Mouse (Mus musculus) embryonic facial prominence, embryonic 14.5 days (tissue): ENCODE measurements around the gene Efna1. TPM values are rescaled to one million over a fixed set of nuclear protein-coding genes. Genes with fewer than 3 reads are reported as not detected.

Source experiments
- ATAC-seq: fragments of 200-750 bp; cut with Nextera tagmentation; 2 replicates; pipeline ENCODE4 v1.8.0; 2017; ENCODE audit warnings: low read depth, moderate number of reproducible peaks, moderate TSS enrichment
- DNase-seq: peaks from one replicate; pipeline ENCODE4 v3.0.0-alpha.2; 2015; ENCODE audit warnings: low spot score
- H3K27ac ChIP-seq: fragments of 300-500 bp; sonication (generic); replicated peaks from 2 replicates; pipeline ENCODE4 v1.5.1; 2014; ENCODE audit warnings: low read depth, mild to moderate bottlenecking, low read length, moderate library complexity
- H3K27me3 ChIP-seq: fragments of 300-500 bp; sonication (generic); replicated peaks from 2 replicates; pipeline ENCODE4 v1.6.1; 2014; ENCODE audit warnings: low read length; ENCODE audit not compliant: control insufficient read depth, insufficient read depth
- H3K36me3 ChIP-seq: fragments of 300-500 bp; sonication (generic); 2 replicates; pipeline ENCODE4 v1.6.1; 2014; ENCODE audit warnings: low read length, mixed read lengths; ENCODE audit not compliant: control insufficient read depth, insufficient read depth
- H3K4me1 ChIP-seq: fragments of 300-500 bp; sonication (generic); 2 replicates; pipeline ENCODE4 v1.6.1; 2014; ENCODE audit warnings: antibody characterized with exemption, low read length; ENCODE audit not compliant: control insufficient read depth, insufficient read depth
- H3K4me2 ChIP-seq: fragments of 300-500 bp; sonication (generic); 2 replicates; pipeline ENCODE4 v1.6.1; 2014; ENCODE audit warnings: low read depth, mild to moderate bottlenecking, low read length, moderate library complexity, mixed read lengths
- H3K4me3 ChIP-seq: fragments of 300-500 bp; sonication (generic); 2 replicates; pipeline ENCODE4 v1.5.1; 2014; ENCODE audit warnings: low read depth, mild to moderate bottlenecking, low read length
- H3K9ac ChIP-seq: fragments of 300-500 bp; sonication (generic); 2 replicates; pipeline ENCODE4 v1.6.1; 2014; ENCODE audit warnings: low read depth, mild to moderate bottlenecking, low read length, moderate library complexity, mixed read lengths
- H3K9me3 ChIP-seq: fragments of 300-500 bp; sonication (generic); 2 replicates; pipeline ENCODE4 v1.6.1; 2016; ENCODE audit warnings: low read length; ENCODE audit not compliant: control insufficient read depth
- WGBS: fragments of 180-500 bp; shearing (Covaris S2); extraction: QIAGEN DNeasy Blood & Tissue Kit; methylation state at CpG from one replicate; pipeline ENCODE4 v1.1.7; 2014; 5-methylcytosine and 5-hydroxymethylcytosine counted together
- polyA plus RNA-seq: library from polyadenylated mRNA; unstranded; fragments of >200 nt; fragmentation: Nextera tagmentation; extraction: Ambion mirVana; gene quantifications from 2 replicates; pipeline ENCODE4 v1.2.1, GENCODE M21; 2014

Efna1 gene
- polyA plus RNA-seq, 1 experiment from 2014 or later, result 33.8 TPM

DNA sequence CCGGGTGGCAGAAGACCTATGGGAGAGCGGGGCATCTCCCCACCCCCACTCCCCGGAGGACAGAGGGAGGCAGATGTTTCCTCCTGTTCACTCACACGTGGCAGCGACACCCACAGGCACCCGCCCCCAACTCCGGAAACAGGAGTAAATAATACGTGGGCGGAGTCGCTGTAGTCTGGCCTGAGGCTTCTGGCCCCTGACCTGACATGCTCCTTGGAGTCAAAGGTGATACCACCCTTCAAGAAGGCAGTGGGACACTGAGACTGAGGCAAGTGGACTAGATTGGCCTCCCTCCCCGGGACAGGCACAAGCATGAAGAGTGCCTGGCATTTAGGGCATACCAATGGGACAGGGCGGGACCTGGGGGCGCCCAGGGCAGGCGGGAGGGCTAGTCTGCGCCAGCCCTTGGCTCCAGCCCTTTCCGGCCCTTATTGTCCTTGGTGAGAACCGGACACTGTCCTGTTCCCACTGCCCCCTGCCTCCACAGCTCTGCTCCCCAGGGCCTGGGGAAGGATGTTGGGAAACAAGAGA, 29.5 kb downstream of the Efna1 start:
- DNase-seq, result peak; percentile 59
- no peak for ATAC-seq
- Histone ChIP-seq H3K36me3 (peaks cover 7% of the 10 kb centered on the region; the same call in 1 of the 2 replicates), H3K9ac (0 out of 2 replicates have a peak overlapping the region, but pooled peaks have one; percentile 17), H3K27me3 (no peaks in the 10 kb centered on the region), H3K4me1 (peaks cover 8% of the 10 kb centered on the region; the same call in 1 of the 2 replicates), H3K27ac (0 out of 2 replicates have a peak overlapping the region, but pooled peaks have one; percentile 15), H3K4me3 (no peak overlapping the region), H3K4me2 (0 out of 2 replicates have a peak overlapping the region, but pooled peaks have one; percentile 27), H3K9me3 (no peaks in the 10 kb centered on the region)
- WGBS, result 1% methylated on average over 17 of the region's 17 CpGs

DNA sequence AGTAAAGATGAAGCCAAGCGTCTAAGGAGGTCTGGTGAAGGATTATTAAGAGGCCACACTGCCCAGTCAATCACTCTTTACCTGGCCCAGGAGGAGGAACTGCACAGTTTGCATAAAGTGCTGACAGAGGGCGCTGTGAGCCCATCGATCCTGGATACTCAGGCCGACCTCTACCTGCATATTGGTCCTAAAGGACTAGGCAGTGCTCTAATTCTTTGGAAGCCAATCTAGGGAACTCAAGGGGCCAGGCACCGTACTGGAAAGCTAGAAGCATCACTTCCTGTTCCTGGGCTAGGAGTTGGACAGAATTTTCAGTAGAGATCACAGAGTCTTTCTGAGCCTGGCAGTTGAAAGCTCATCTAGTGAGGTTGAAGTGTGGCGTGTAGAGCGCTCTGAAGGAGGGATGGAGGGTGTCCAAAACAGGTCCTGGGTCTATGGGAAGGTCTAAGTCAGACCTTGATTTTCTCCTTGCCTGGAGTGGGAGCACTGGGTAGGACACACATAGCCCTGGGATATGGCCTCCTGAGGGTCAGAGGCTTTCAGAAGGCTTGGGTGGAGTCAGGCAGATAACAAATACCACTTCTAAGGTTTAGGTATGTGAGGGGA, 30.4 kb downstream of the Efna1 start:
- DNase-seq (peak; percentile 67), ATAC-seq (no peak)
- H3K36me3 ChIP-seq, result peaks cover 7% of the 10 kb centered on the region; the same call in 1 of the 2 replicates
- H3K27me3 ChIP-seq, result no peaks in the 10 kb centered on the region
- no peaks in the 10 kb centered on the region for H3K9me3 ChIP-seq
- 19% methylated on average over 7 of the region's 7 CpGs for WGBS
- H3K4me3 ChIP-seq, result no peak overlapping the region
- no peak overlapping the region for H3K9ac ChIP-seq
- H3K4me2 ChIP-seq, result no peak overlapping the region
- H3K27ac ChIP-seq, result no peak overlapping the region; the same call in 1 of the 2 replicates
- peaks cover 8% of the 10 kb centered on the region; the same call in 1 of the 2 replicates for H3K4me1 ChIP-seq

DNA sequence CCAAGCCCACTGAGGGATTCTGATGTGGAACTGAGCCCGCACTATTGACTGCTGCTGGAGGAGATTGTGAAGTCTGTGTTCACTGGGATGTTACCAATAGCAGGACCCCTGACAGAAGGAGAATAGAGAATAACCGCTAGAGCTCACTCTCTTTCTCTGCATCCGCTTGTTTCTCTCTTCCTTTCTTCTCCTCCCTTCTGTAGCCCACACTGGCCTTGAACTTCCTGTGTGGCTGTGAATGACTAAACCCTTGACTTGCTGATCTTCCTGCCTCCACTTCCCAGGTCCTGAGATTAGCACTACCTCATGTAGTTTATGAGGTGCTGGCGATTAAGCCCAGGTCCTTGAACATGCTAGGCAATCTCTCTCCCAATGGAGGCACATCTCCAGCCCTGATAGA, 33.5 kb downstream of the Efna1 start:
- Histone ChIP-seq H3K9me3 (no peaks in the 10 kb centered on the region), H3K4me1 (peaks cover 15% of the 10 kb centered on the region; the same call in 1 of the 2 replicates), H3K36me3 (peaks cover 7% of the 10 kb centered on the region; the same call in 1 of the 2 replicates), H3K4me2 (peak overlapping the region; percentile 65), H3K9ac (peak overlapping the region; percentile 83), H3K4me3 (peak overlapping the region; percentile 69), H3K27ac (no peak overlapping the region), H3K27me3 (no peaks in the 10 kb centered on the region)
- no peak for ATAC-seq
- DNase-seq, result no peak
- WGBS, result 92% methylated on average over 4 of the region's 4 CpGs

DNA sequence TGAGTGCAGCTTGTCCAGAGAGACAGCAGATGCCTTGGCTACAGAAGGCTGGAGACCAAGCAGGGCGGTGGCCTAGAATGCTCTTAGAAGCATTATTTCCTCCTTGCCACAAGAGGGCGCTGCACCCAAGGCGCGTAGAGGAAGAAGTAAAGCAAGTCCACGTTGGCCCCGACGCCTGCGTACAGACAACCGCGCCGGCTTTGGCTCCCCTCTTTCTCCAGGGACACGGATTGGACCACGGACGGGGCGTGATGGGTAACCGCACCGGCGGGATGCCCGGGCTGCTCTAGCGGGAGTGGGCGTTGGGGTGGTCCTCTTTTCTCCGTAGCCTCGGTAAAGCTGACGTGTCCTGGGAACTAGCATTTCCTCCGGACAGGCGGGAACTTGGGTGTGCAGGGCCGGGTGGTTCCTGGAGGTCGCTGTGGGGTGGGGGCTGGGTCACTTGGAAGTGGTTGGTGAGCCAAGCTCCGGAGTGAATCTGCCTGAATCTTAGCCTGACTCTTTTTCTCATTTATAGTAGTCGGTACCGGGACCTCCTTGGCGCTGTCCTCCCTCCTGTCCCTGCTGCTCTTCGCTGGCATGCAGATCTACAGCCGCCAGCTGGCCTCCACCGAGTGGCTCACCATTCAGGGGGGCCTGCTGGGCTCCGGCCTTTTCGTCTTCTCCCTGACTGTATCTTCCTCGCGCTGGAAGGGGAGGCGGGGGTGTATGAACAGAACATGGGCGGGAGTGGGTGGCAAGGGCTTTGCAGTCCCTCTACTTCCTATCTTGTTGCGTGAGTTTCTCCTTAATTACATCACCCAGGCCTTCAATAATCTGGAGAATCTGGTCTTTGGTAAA, 34.5 kb downstream of the Efna1 start, which contains the start of gene Trim46:
Trim46 (minus strand) TSS at position 49 of the 840 bp plus-strand sequence.
- no peaks in the 10 kb centered on the region for H3K9me3 ChIP-seq
- H3K9ac ChIP-seq, result peak within 1 kb of the TSS; percentile 83
- peak within 1 kb of the TSS; percentile 71 for H3K27ac ChIP-seq
- peak within 1 kb of the TSS; percentile 65 for H3K4me2 ChIP-seq
- DNase-seq, result peak; percentile 96
- peaks cover 13% of the 10 kb centered on the region; the same call in 1 of the 2 replicates for H3K36me3 ChIP-seq
- peak; percentile 72 for ATAC-seq
- WGBS, result 1% methylated on average over 30 of the region's 42 CpGs
- no peaks in the 10 kb centered on the region for H3K27me3 ChIP-seq
- peak within 1 kb of the TSS; percentile 69 for H3K4me3 ChIP-seq
- peaks cover 15% of the 10 kb centered on the region; the same call in 1 of the 2 replicates for H3K4me1 ChIP-seq

DNA sequence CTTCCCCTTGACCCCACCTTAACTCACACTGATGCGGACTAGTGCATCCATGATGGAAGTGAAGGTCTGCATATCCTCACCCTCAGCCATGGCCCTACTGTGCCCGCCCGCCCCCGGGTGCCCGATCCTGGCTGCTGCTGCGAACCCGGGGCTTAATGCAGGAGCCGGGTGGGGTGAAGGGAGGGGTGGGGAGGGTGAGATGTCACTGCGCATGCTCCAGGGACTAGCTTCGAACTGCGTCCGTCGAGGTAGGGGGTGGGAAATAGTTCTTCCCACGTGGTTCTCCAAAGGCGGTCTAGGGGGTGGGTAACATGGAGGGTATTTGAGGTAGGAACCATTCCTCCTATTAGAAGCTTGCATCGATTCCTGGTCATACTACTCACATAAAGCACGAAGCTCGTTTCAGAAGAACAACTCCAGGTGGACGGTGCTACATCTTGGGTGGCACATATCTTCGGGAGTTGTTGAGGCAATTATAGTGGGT, 35.2 kb downstream of the Efna1 start, which contains the start of gene Krtcap2:
Krtcap2 (plus strand) TSS at position 279 of the 484 bp plus-strand sequence.
- peak; percentile 30 for ATAC-seq
- H3K27me3 ChIP-seq, result no peaks in the 10 kb centered on the region
- peak within 1 kb of the TSS; percentile 83 for H3K9ac ChIP-seq
- peak within 1 kb of the TSS; percentile 71 for H3K27ac ChIP-seq
- 6% methylated on average over 20 of the region's 20 CpGs for WGBS
- peak within 1 kb of the TSS; percentile 69 for H3K4me3 ChIP-seq
- peaks cover 13% of the 10 kb centered on the region; the same call in 1 of the 2 replicates for H3K36me3 ChIP-seq
- H3K9me3 ChIP-seq, result no peaks in the 10 kb centered on the region
- DNase-seq, result peak; percentile 75
- peaks cover 8% of the 10 kb centered on the region; the same call in 1 of the 2 replicates for H3K4me1 ChIP-seq
- H3K4me2 ChIP-seq, result peak within 1 kb of the TSS; percentile 65

DNA sequence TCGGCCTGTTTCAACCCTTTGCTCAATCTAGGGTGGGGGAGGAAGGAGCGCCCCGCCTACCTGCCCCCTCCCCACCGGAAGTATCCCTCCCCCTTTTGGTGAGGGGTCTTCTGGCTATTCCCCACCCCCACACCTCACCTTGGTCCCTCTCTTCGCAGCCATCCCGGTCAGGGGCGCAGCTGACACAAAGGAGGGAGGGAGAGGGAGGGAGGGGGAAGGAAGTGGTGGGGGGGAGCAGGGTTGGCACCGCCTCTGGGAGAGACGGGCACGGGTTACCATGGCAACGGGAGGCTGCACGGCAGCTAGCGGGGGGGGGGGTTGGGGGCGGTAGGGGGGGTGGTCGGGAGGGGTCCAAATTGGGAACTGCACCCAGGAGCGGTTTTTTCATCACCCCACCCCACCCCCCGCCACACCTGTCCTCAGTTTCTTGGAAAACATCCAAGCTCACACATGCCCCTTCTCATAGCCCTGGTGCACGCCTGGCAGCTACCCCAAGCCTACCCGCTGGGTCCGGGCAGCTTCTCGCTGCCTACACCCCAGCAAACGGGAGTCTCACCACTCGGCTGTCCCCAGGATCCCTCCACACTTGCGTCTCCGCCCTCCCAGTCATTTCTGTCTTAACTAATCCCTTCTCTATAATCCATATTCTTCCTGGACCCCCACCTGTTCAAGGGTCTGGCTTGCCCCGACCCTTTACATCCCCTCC, 35.8 kb downstream of the Efna1 start:
- Histone ChIP-seq H3K27ac (peak overlapping the region; percentile 44; the same call in 1 of the 2 replicates), H3K4me1 (peaks cover 6% of the 10 kb centered on the region; the same call in 1 of the 2 replicates), H3K27me3 (no peaks in the 10 kb centered on the region), H3K9ac (peak overlapping the region; percentile 53), H3K36me3 (peaks cover 13% of the 10 kb centered on the region; the same call in 1 of the 2 replicates), H3K9me3 (no peaks in the 10 kb centered on the region), H3K4me3 (peak overlapping the region; percentile 69), H3K4me2 (peak overlapping the region; percentile 65)
- ATAC-seq, result peak; percentile 34
- peak; percentile 77 for DNase-seq
- under 1% methylated on average over 15 of the region's 26 CpGs for WGBS

DNA sequence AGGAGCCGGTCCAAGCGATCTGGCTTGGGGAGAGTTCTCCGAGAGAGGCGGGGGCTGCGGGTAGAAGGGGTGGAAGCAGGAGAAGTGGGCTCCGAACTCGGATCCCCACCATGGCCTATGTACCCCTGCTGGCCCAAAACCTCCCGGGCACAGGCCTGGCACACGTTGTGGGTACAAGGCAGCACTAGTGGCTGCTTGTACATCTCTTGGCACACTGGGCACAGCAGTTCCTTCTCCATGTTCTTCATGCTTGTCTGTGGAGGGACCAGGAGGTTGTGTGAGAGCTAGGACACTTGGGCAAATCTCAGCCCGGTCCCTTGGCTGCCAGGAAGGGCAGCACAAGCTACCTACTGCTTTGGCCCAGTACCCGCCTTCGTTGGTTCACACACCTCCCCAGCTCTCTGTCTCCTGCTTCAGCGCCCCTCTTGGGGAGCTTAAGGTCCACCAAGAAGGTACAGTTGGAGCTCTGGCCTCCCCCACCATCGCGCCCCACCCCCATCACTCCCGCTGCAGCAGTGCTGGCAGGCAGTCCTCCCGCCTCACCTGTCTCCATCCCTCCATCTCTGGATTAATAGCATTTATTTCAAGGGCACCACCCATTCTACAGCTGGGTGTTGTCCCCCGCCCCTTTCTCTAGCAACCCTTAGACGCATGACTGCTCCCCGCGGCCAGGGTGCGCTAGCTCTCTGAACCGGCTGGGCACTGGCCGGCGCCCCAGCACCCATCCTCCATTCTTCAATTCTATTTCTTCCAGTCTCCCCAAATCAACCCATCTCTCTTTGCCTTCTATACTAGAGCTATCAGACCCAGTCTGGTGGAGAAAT, 36.6 kb downstream of the Efna1 start:
- Histone ChIP-seq H3K9me3 (no peaks in the 10 kb centered on the region), H3K4me2 (peak overlapping the region; percentile 65), H3K27ac (peak overlapping the region; percentile 44; the same call in 1 of the 2 replicates), H3K4me1 (peaks cover 6% of the 10 kb centered on the region; the same call in 1 of the 2 replicates), H3K36me3 (peaks cover 11% of the 10 kb centered on the region; the same call in 1 of the 2 replicates), H3K27me3 (no peaks in the 10 kb centered on the region), H3K4me3 (peak overlapping the region; percentile 69), H3K9ac (peak overlapping the region; percentile 53)
- ATAC-seq (peak; percentile 27), DNase-seq (no peak)
- WGBS, result 14% methylated on average over 24 of the region's 25 CpGs
